In the genomic region with DNA sequence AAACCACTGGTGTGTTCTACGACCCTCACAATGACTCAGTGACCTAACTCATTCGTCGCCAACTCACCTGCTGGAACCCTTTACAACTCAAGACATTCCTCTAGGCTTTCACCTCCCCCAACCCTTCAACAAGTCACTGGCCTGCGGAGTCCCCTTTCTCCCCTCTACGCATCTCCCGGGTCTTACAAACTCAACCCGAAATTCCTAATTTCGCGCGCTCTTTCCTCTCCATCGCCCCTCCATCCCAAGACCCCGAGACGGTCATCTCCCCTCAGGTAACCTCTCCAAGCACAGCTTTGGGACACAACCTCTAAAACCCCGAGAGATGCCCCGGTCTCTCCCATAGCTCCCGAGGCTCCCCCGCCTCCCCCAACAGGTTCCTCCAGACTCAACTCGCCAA, we compare ENCODE assay signal across 8 mouse cellular contexts.
A peak's percentile ranks its signal among the peaks of the same experiment; 100 is the strongest.
DNase-seq lines count a peak whose midpoint lies in the region; ATAC-seq and TF ChIP-seq lines count a peak whose summit lies in the region.

No protein-coding gene starts in this region.

- no peak for TF ChIP-seq EP300 in heart, adult 2 months (IDR thresholded peaks at IDR 0.05; ENCODE audit: insufficient read depth, low read depth, low read length)

- 4% methylated on average over 18 of the region's 18 CpGs for WGBS in heart, adult 2 months
- under 1% methylated on average over 18 of the region's 18 CpGs for WGBS in forebrain, embryonic 10.5 days
- WGBS in liver, embryonic 11.5 days, result 2% methylated on average over 18 of the region's 18 CpGs

- no peaks in the 10 kb centered on the region for H3K79me2 ChIP-seq in heart, adult 2 months (replicated peaks; ENCODE audit: control insufficient read depth, insufficient read depth, low read length)
- H3K79me2 ChIP-seq in C2C12 (ENCODE audit: control insufficient read depth, insufficient read depth), result no peaks in the 10 kb centered on the region

- H3K36me3 ChIP-seq in heart, adult 2 months (ENCODE audit: control insufficient read depth, insufficient read depth, low read length), result no peaks in the 10 kb centered on the region
- peaks cover 3% of the 10 kb centered on the region for H3K36me3 ChIP-seq in C2C12 (ENCODE audit: control insufficient read depth, insufficient read depth)
- peaks cover 32% of the 10 kb centered on the region for H3K36me3 ChIP-seq in forebrain, embryonic 10.5 days (replicated peaks)
- H3K36me3 ChIP-seq in liver, embryonic 11.5 days (ENCODE audit: control insufficient read depth, insufficient read depth, low read length), result no peaks in the 10 kb centered on the region; the same call in 1 of the 2 replicates

- peaks cover 3% of the 10 kb centered on the region; the same call in 1 of the 2 replicates for H3K4me1 ChIP-seq in heart, adult 2 months (ENCODE audit: control insufficient read depth, insufficient read depth, low read length)
- peaks cover 43% of the 10 kb centered on the region for H3K4me1 ChIP-seq in forebrain, embryonic 10.5 days
- peaks cover 4% of the 10 kb centered on the region for H3K4me1 ChIP-seq in liver, embryonic 11.5 days (replicated peaks; ENCODE audit: control insufficient read depth, insufficient read depth, low read length)

- TF ChIP-seq CTCF in heart, adult 2 months (IDR thresholded peaks at IDR 0.05), result no peak
- TF ChIP-seq CTCF in C2C12 (IDR thresholded peaks at IDR 0.05; ENCODE audit: control insufficient read depth, insufficient read depth, insufficient read length), result no peak

- peaks cover 2% of the 10 kb centered on the region for H3K79me3 ChIP-seq in C2C12 (ENCODE audit: low read depth)

- no peaks in the 10 kb centered on the region for H3K27me3 ChIP-seq in heart, adult 2 months (ENCODE audit: control insufficient read depth, insufficient read depth, low read length)
- no peaks in the 10 kb centered on the region for H3K27me3 ChIP-seq in C2C12 (ENCODE audit: control insufficient read depth, insufficient read depth, insufficient read length)
- no peaks in the 10 kb centered on the region for H3K27me3 ChIP-seq in forebrain, embryonic 10.5 days (ENCODE audit: poor library complexity, severe bottlenecking)
- no peaks in the 10 kb centered on the region for H3K27me3 ChIP-seq in liver, embryonic 11.5 days (replicated peaks; ENCODE audit: control insufficient read depth, insufficient read depth, low read length)

- H3K9me3 ChIP-seq in forebrain, embryonic 10.5 days, result 0 out of 2 replicates have a peak, but pooled peaks cover 4% of the 10 kb centered on the region
- H3K9me3 ChIP-seq in liver, embryonic 11.5 days (ENCODE audit: control insufficient read depth, low read length), result no peaks in the 10 kb centered on the region

- no peak; the same call in 1 of the 2 replicates for ATAC-seq in liver, embryonic 11.5 days (replicated peaks; ENCODE audit: low FRiP score)
- ATAC-seq in frontal cortex, adult (ENCODE audit: low TSS enrichment), result no peak

- DNase-seq in heart, adult 2 months, result no peak
- no peak for DNase-seq in heart, postnatal 10 days
- peak; percentile 25 for DNase-seq in forebrain, embryonic 10.5 days (ENCODE audit: extremely low spot score, low spot score)
- peak; percentile 51 for DNase-seq in liver, embryonic 11.5 days (ENCODE audit: low spot score)
- DNase-seq in gastrocnemius, postnatal 4 days (ENCODE audit: low spot score in 2 of 2), result no peak
- no peak for DNase-seq in spleen, postnatal 4 days (ENCODE audit: low spot score in 2 of 2)

- peak overlapping the region; percentile 61 for H3K4me3 ChIP-seq in heart, adult 2 months
- peak overlapping the region; percentile 53 for H3K4me3 ChIP-seq in C2C12 (ENCODE audit: insufficient read depth, poor library complexity, severe bottlenecking)
- peak overlapping the region; percentile 86 for H3K4me3 ChIP-seq in forebrain, embryonic 10.5 days
- peak overlapping the region; percentile 87 for H3K4me3 ChIP-seq in liver, embryonic 11.5 days (ENCODE audit: low read depth, low read length)

- peak overlapping the region; percentile 85 for H3K4me2 ChIP-seq in liver, embryonic 11.5 days

- no peak for TF ChIP-seq POLR2A in heart, adult 2 months (IDR thresholded peaks at IDR 0.05; ENCODE audit: insufficient read depth, low read depth, low read length)

- intact Hi-C loops in heart, adult 2 months (cut with DNase I), result loop anchor here (1.0 to 5.0 kb wide), 2 partner anchors 69 to 71 kb away; a partner anchor contains a TSS
- intact Hi-C loops in heart, postnatal 10 days (cut with DNase I), result loop anchor here (1.0 to 2.0 kb wide), 2 partner anchors 24 to 71 kb away; a partner anchor contains a TSS

- H3K27ac ChIP-seq in heart, adult 2 months, result peak overlapping the region; percentile 39
- peak overlapping the region; percentile 98 for H3K27ac ChIP-seq in forebrain, embryonic 10.5 days
- H3K27ac ChIP-seq in liver, embryonic 11.5 days (ENCODE audit: low read depth, low read length), result peak overlapping the region; percentile 83

- H3ac ChIP-seq in C2C12 (ENCODE audit: control insufficient read depth, insufficient read length, low read depth), result peak overlapping the region; percentile 74

- peak overlapping the region; percentile 74 for H3K9ac ChIP-seq in heart, adult 2 months (ENCODE audit: low read depth, low read length)
- H3K9ac ChIP-seq in liver, embryonic 11.5 days (ENCODE audit: low read depth, low read length), result peak overlapping the region; percentile 80

TF ChIP-seq in C2C12, 6 proteins besides CTCF, POLR2A, EP300 and RAD21:
- TF ChIP-seq CEBPB (IDR thresholded peaks at IDR 0.05; ENCODE audit: low read depth), result no peak
- no peak for TF ChIP-seq MYOD1 (IDR thresholded peaks at IDR 0.05; ENCODE audit: control insufficient read depth, insufficient read length, low read depth)
- no peak for TF ChIP-seq MYOG (IDR thresholded peaks at IDR 0.05; ENCODE audit: control insufficient read depth, extremely low read depth, insufficient read length)
- TF ChIP-seq MAX (IDR thresholded peaks at IDR 0.05), result no peak
- TF ChIP-seq FOSL1 (IDR thresholded peaks at IDR 0.05; ENCODE audit: insufficient read depth, low read length, poor library complexity, severe bottlenecking), result no peak
- TF ChIP-seq USF1 (IDR thresholded peaks at IDR 0.05; ENCODE audit: low read depth), result no peak

Comparison
In these comparisons a context has a peak if more than half of its experiments do, and no peak if none do; other contexts are left out.
1. DNase-seq: peak in forebrain, embryonic 10.5 days (single experiment) and liver, embryonic 11.5 days (single experiment); none in heart, adult 2 months (0 of 2), heart, postnatal 10 days (0 of 2), gastrocnemius, postnatal 4 days (0 of 2) and spleen, postnatal 4 days (0 of 2).
2. H3K27ac ChIP-seq: peak in every context shown above with its lines; median percentile 98 in forebrain, embryonic 10.5 days; 83 in liver, embryonic 11.5 days; 39 in heart, adult 2 months.
3. Peak in every context shown above with its lines, with median percentiles within 50 percentile points of each other: H3K4me3 ChIP-seq.